Mouse (Mus musculus): ENCODE measurements around the gene Tbc1d22a. TPM values are rescaled to one million over a fixed set of nuclear protein-coding genes. Genes with fewer than 3 reads are reported as not detected.
"Not testable (repeated sequence)": the region's sequence is repeated elsewhere in the genome, so short reads cannot be mapped to it uniquely, and the experiment has no call there.

Tbc1d22a gene
- polyA plus RNA-seq, 1 experiment: not detected

DNA sequence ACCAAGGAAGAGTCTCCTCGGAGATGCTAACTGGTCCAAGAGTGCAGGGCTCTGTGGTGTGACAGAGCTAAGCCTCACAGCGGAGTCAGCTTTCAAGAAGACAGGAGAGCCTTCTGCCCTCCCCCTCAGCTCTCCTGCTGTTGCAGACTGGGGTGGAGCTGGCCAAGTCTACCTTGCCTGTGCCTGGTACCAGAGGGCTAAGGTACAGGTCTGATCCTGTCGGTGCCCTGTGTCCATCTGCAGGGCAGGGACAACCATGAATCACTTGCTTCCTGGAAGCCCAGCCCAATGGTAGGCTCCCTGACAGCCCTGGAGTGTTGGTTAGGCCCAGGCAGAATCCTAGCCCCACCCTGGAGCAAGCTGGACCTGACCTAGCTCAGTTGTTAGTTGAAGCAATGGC is 27.6 kb upstream of the Tbc1d22a start:
- Histone ChIP-seq H3K27ac (ENCODE audit: insufficient read depth, low read depth, low read length) (peak overlapping the region; percentile 94), H3K4me3 (ENCODE audit: insufficient read depth, low read depth, low read length) (no peak overlapping the region), H3K4me1 (ENCODE audit: control insufficient read depth, insufficient read depth, low read length) (peaks cover 49% of the 10 kb centered on the region)
- 49% methylated on average over 3 of the region's 3 CpGs for WGBS
- TF ChIP-seq POLR2A (IDR thresholded peaks at IDR 0.05; ENCODE audit: insufficient read depth, low read depth, low read length) (no peak), CTCF (IDR thresholded peaks at IDR 0.05; ENCODE audit: insufficient read depth, low read depth, low read length) (no peak)

DNA sequence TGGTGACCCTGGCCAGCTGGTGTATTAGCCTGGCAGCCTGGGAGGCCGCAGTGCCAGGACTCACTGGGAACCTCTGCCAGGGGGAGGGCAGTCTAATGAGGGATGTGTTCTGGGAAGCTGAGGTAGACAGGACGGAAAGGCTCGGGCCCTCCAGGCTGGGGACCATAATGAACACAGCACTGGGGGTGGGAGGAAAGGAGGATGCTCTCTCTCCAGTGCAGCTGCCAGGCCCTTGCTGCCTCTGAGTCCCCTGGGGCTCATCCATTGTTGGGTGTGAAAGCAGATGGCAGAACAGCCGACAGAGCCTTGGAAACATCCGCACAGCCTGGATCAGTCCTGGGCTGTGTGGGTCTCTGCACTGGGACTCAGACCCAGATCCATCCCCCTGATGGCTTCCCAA is 26.1 kb upstream of the Tbc1d22a start:
- Histone ChIP-seq H3K4me1 (ENCODE audit: control insufficient read depth, insufficient read depth, low read length) (peaks cover 37% of the 10 kb centered on the region), H3K4me3 (ENCODE audit: insufficient read depth, low read depth, low read length) (no peak overlapping the region), H3K27ac (ENCODE audit: insufficient read depth, low read depth, low read length) (peak overlapping the region; percentile 78)
- no peak for TF ChIP-seq POLR2A (IDR thresholded peaks at IDR 0.05; ENCODE audit: insufficient read depth, low read depth, low read length)
- TF ChIP-seq CTCF (IDR thresholded peaks at IDR 0.05; ENCODE audit: insufficient read depth, low read depth, low read length): no peak
- WGBS: 43% methylated on average over 5 of the region's 5 CpGs

DNA sequence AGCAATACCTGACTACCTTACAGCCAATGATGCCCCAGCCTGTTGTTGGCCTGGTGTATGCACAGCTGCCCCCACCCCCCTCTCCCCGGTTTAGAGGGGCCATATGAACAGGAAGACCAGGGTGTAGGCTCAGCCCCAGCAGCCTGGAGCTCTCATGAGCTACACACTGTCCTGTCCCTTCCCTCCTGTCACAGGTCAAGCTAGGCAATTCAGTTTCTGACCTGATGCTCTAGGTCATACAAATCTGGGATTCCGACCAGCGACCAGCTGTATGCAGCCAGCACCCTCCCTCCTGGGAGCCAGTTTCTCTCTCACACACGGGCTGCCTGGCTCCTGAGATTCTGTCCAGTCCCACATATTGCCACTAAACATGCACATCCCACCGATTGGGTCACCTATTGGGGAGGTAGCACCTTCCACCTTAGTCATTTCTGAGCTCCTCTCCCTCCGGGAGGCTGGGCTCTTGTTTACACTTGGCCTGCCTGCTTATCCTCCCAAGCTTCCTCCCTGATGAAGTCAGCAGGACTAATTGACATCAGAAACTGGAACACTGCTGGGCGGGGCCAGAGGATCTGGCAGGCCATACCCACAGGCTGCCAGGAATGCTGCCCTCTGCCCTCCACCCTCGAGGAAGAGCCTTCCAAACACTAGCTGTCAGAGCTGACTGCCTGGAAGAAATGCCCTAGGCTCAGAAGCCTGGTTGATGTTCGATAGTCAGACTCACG is 25.4 kb upstream of the Tbc1d22a start:
- no peak for TF ChIP-seq POLR2A (IDR thresholded peaks at IDR 0.05; ENCODE audit: insufficient read depth, low read depth, low read length)
- TF ChIP-seq CTCF (IDR thresholded peaks at IDR 0.05; ENCODE audit: insufficient read depth, low read depth, low read length): no peak
- Histone ChIP-seq H3K4me3 (ENCODE audit: insufficient read depth, low read depth, low read length) (no peak overlapping the region), H3K4me1 (ENCODE audit: control insufficient read depth, insufficient read depth, low read length) (peaks cover 32% of the 10 kb centered on the region), H3K27ac (ENCODE audit: insufficient read depth, low read depth, low read length) (peak overlapping the region; percentile 78)
- 49% methylated on average over 10 of the region's 10 CpGs for WGBS

DNA sequence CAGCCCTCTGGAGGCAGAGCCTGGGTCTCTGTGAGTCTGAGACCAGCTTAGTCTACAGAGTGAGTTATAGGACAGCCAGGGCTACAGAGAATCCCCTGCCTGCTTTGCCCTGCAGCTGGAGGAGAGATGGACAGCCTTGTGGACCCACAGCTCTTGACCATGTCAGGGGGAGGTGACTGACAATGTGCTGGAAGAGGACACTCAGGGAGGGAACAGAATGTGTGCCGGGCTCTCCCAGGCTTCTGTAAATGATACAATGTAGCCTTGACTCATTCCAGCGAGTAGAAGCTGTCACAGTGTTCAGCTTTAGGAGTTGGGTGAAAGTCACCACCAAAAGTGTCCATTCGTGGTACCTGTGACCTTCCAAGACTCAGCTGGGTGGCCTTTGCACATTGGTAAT is 23.9 kb upstream of the Tbc1d22a start:
- H3K4me3 ChIP-seq (ENCODE audit: insufficient read depth, low read depth, low read length): no peak overlapping the region
- no peak overlapping the region for H3K27ac ChIP-seq (ENCODE audit: insufficient read depth, low read depth, low read length)
- WGBS: 79% methylated on average over 3 of the region's 3 CpGs
- no peak for TF ChIP-seq POLR2A (IDR thresholded peaks at IDR 0.05; ENCODE audit: insufficient read depth, low read depth, low read length)
- no peak for TF ChIP-seq CTCF (IDR thresholded peaks at IDR 0.05; ENCODE audit: insufficient read depth, low read depth, low read length)
- peaks cover 29% of the 10 kb centered on the region for H3K4me1 ChIP-seq (ENCODE audit: control insufficient read depth, insufficient read depth, low read length)

DNA sequence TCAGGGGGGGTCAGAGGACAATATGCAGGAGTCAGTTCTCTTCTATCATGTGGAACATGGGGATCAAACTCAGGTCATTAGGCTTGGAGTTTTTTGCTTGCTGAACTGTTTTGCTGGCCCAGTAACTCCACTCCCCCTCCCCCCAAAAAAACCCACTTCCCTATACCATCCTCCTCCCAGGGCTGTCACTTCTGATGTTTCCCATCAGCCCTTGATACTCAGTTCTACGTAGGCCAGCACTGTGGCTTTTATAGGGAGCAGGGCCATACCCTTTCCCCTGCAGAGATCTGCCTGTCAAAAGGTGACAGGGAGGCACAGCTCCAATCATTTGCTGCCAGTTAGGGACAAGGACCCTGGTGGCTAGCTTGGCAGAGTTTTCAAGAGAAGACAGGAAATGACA is 22.8 kb upstream of the Tbc1d22a start:
- Histone ChIP-seq H3K4me3 (ENCODE audit: insufficient read depth, low read depth, low read length) (no peak overlapping the region), H3K4me1 (ENCODE audit: control insufficient read depth, insufficient read depth, low read length) (peaks cover 24% of the 10 kb centered on the region), H3K27ac (ENCODE audit: insufficient read depth, low read depth, low read length) (no peak overlapping the region)
- WGBS: 96% methylated on average over 1 of the region's 1 CpGs
- TF ChIP-seq POLR2A (IDR thresholded peaks at IDR 0.05; ENCODE audit: insufficient read depth, low read depth, low read length) (no peak), CTCF (IDR thresholded peaks at IDR 0.05; ENCODE audit: insufficient read depth, low read depth, low read length) (no peak)

DNA sequence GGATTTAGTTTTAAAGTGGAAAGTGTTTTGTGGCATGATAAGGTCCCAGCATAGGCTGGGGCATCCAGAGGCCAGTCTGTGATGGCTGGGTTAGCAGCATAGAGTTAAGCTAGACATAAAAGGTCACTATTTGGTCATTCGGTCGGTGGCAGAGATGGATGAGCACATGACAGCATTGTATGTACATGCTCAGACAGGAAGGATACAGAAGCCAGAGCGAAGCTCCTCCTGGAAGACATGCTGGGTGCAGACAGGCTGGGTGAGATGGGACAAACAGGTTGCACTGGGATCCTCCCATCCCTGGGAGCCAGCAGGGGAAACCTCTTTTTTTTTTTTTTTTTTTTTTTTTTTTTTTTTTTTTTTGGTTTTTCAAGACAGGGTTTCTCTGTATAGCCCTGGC is 22.3 kb upstream of the Tbc1d22a start:
- peaks cover 20% of the 10 kb centered on the region for H3K4me1 ChIP-seq (ENCODE audit: control insufficient read depth, insufficient read depth, low read length)
- TF ChIP-seq POLR2A (IDR thresholded peaks at IDR 0.05; ENCODE audit: insufficient read depth, low read depth, low read length) (no peak), CTCF (IDR thresholded peaks at IDR 0.05; ENCODE audit: insufficient read depth, low read depth, low read length) (no peak)
- WGBS: 78% methylated on average over 3 of the region's 3 CpGs
- H3K4me3 ChIP-seq (ENCODE audit: insufficient read depth, low read depth, low read length): no peak overlapping the region
- no peak overlapping the region for H3K27ac ChIP-seq (ENCODE audit: insufficient read depth, low read depth, low read length)

DNA sequence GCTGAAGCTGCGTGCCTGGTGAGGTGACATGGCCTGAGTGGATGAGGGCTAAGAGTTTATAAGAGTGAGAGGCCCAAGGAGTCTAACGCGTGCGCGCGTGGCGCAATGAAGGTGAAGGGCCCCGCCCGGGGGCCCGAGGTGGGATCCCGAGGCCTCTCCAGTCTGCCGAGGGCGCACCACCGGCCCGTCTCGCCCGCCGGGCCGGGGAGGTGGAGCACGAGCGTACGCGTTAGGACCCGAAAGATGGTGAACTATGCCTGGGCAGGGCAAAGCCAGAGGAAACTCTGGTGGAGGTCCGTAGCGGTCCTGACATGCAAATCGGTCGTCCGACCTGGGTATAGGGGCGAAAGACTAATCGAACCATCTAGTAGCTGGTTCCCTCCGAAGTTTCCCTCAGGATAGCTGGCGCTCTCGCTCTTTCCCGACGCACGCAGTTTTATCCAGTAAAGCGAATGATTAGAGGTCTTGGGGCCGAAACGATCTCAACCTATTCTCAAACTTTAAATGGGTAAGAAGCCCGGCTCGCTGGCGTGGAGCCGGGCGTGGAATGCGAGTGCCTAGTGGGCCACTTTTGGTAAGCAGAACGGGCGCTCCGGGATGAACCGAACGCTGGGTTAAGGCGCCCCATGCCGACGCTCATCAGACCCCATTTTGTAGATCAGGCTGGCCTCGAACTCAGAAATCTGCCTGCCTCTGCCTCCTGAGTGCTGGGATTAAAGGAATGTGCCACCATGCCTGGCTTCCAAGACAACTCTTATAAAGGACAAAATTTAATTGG is 19.4 kb upstream of the Tbc1d22a start:
- H3K4me1 ChIP-seq (ENCODE audit: control insufficient read depth, insufficient read depth, low read length): peaks cover 17% of the 10 kb centered on the region
- H3K27ac ChIP-seq (ENCODE audit: insufficient read depth, low read depth, low read length); H3K4me3 ChIP-seq (ENCODE audit: insufficient read depth, low read depth, low read length): not testable (repeated sequence)
- WGBS: 86% methylated on average over 55 of the region's 55 CpGs

DNA sequence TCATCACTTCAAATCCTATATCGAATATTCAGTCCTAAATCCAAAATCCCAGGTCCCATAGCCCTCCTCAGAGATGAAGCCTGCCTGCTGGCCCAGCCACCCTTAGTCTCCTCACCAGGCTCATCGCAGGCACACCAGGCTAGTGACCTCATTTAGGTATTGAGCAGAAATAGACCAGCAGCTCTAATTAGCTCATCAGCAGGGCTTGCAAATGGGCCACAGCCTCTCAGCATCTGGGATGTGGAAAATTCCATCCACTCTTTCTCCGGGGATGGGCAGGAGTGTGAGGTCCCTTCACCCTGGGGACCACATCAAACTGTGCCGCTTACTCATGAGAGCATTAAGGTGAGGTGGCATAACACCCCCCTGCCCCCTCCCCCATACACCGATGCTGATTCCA is 15.2 kb upstream of the Tbc1d22a start:
- H3K27ac ChIP-seq (ENCODE audit: insufficient read depth, low read depth, low read length): peak overlapping the region; percentile 70
- 0 out of 2 replicates have a peak, but pooled peaks have one; percentile 7 for TF ChIP-seq POLR2A (IDR thresholded peaks at IDR 0.05; ENCODE audit: insufficient read depth, low read depth, low read length)
- no peak for TF ChIP-seq CTCF (IDR thresholded peaks at IDR 0.05; ENCODE audit: insufficient read depth, low read depth, low read length)
- no peak overlapping the region for H3K4me3 ChIP-seq (ENCODE audit: insufficient read depth, low read depth, low read length)
- H3K4me1 ChIP-seq (ENCODE audit: control insufficient read depth, insufficient read depth, low read length): peaks cover 22% of the 10 kb centered on the region
- 55% methylated on average over 5 of the region's 5 CpGs for WGBS

DNA sequence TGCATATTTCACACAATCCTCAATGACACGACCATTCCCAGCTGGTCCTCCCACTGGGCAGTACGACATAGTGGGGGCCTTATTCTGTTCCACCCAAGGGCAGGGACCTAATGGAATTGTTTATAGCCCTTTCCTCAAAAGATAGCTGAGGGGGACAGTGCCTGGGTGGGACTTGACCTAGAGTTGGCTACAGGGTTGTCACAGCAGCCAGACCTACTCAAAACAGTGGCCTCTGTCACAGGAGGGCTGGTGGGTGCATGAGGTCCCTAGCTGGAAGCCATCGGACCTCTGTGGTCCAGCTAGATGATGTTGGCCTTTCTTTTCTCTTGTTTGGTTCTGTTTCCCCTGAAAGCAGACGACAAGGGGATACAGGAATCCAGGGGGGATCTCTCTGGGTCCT is 14.8 kb upstream of the Tbc1d22a start:
- TF ChIP-seq CTCF (IDR thresholded peaks at IDR 0.05; ENCODE audit: insufficient read depth, low read depth, low read length) (no peak), POLR2A (IDR thresholded peaks at IDR 0.05; ENCODE audit: insufficient read depth, low read depth, low read length) (no peak)
- Histone ChIP-seq H3K4me1 (ENCODE audit: control insufficient read depth, insufficient read depth, low read length) (peaks cover 22% of the 10 kb centered on the region), H3K4me3 (ENCODE audit: insufficient read depth, low read depth, low read length) (no peak overlapping the region), H3K27ac (ENCODE audit: insufficient read depth, low read depth, low read length) (peak overlapping the region; percentile 62)
- 71% methylated on average over 4 of the region's 4 CpGs for WGBS

All from olfactory bulb, adult 2 months (tissue).